Mouse (Mus musculus) lung, adult 2 months (tissue): Measurements from ENCODE around the gene Guf1.

Source experiments
- CTCF ChIP-seq: fragments of 200-500 bp; IDR thresholded peaks from 2 replicates; pipeline ENCODE4 v1.5.1; 2011; ENCODE audit warnings: mild to moderate bottlenecking, low read length, control low read depth; ENCODE audit not compliant: insufficient read depth
- POLR2A ChIP-seq: fragments of 200-500 bp; IDR thresholded peaks from 2 replicates; pipeline ENCODE4 v1.6.1; 2011; ENCODE audit warnings: low read depth, mild to moderate bottlenecking, control low read depth, low read length, borderline replicate concordance; ENCODE audit errors: extremely low read depth

DNA sequence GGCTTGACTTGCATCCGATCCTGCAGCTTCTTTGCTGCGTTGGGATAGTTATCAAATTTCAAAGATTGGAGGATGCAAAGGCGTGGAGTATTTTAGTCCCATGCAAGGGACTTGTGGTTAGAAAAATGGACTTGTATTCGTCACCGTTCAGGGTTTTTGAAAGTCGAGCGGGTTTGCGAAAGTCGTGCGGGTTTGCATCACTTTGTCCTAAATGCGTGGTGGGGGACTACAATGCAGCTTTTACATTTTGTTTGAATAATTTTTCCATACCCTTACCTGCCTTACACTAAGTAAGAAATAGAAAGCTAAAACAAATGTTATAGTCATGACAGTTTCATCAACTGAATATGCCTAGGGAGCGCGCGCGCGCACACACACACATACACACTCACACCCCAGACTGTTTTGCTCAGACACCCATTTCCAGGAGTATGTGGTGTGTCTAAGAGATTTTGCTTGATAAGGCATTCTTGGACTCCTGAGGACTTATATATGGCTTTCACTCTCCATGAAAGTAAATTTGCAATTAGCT, 747 bp downstream of the Guf1 start:
- TF ChIP-seq POLR2A (no peak), CTCF (no peak)
